ENCODE assay signal across 8 mouse cellular contexts in the genomic region with DNA sequence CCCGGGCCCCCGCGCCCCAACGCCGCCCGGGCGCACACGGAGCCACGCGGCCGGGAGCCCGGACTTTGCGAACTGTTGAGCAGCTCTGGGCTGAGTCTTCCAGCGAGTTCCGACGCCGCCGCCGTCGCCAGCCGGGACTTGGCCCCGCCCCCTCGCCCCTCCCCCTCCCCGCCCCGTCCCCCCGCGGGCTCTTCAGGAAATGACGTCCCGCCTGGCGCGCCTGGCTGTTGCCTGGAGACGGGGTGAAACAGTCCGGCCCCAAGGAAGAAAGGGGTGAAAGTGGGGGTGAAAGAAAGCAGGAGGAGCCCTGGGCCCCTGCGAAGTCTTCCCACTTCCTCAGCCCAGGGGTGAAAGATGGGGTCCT. TPM values are rescaled to one million over a fixed set of nuclear protein-coding genes. Genes with fewer than 3 reads are reported as not detected.
DNase-seq lines count a peak whose midpoint lies in the region; ATAC-seq lines count a peak whose summit lies in the region.

A gene (minus strand): TSS at position 77 of the 364 bp plus-strand sequence.

- peaks cover 27% of the 10 kb centered on the region for H3K4me1 ChIP-seq in intestine, embryonic 16.5 days (ENCODE audit: control insufficient read depth, insufficient read depth, low read length)
- H3K4me1 ChIP-seq in limb, embryonic 11.5 days (ENCODE audit: control insufficient read depth, insufficient read depth, low read length): peaks cover 22% of the 10 kb centered on the region
- peaks cover 44% of the 10 kb centered on the region for H3K4me1 ChIP-seq in midbrain, embryonic 12.5 days

- peak within 1 kb of the TSS; percentile 85 for H3K9ac ChIP-seq in intestine, embryonic 16.5 days (ENCODE audit: low read depth, low read length)
- H3K9ac ChIP-seq in limb, embryonic 11.5 days (ENCODE audit: low read length): peak within 1 kb of the TSS; percentile 94
- peak within 1 kb of the TSS; percentile 72 for H3K9ac ChIP-seq in midbrain, embryonic 12.5 days (replicated peaks)

- DNase-seq in adrenal gland, adult (ENCODE audit: inconsistent age in 2 of 2, low spot score in 1 of 2): peak; percentile 85 to 93
- peak; percentile 85 for DNase-seq in embryo, embryonic 10.5 days (ENCODE audit: low spot score)
- no peak for DNase-seq in gonadal fat pad, adult 2 months (ENCODE audit: low read depth)
- peak; percentile 89 for DNase-seq in limb, embryonic 11.5 days (ENCODE audit: low spot score)
- DNase-seq in skeletal muscle tissue, adult 2 months (ENCODE audit: low read depth, low spot score): peak; percentile 35
- no peak for DNase-seq in MN1 (ENCODE audit: low spot score)

- peak within 1 kb of the TSS; percentile 97 for H3K4me2 ChIP-seq in intestine, embryonic 16.5 days (ENCODE audit: low read depth, low read length)
- H3K4me2 ChIP-seq in limb, embryonic 11.5 days (ENCODE audit: low read depth, severe bottlenecking): peak within 1 kb of the TSS; percentile 95
- peak within 1 kb of the TSS; percentile 93 for H3K4me2 ChIP-seq in midbrain, embryonic 12.5 days (replicated peaks)

- no peaks in the 10 kb centered on the region for H3K36me3 ChIP-seq in intestine, embryonic 16.5 days (ENCODE audit: control insufficient read depth, insufficient read depth, low read length)
- H3K36me3 ChIP-seq in limb, embryonic 11.5 days (ENCODE audit: control insufficient read depth, insufficient read depth, low read length): no peaks in the 10 kb centered on the region
- no peaks in the 10 kb centered on the region for H3K36me3 ChIP-seq in midbrain, embryonic 12.5 days

- peak; percentile 80 for ATAC-seq in intestine, embryonic 16.5 days
- peak; percentile 80 for ATAC-seq in limb, embryonic 11.5 days (ENCODE audit: insufficient number of reproducible peaks, low FRiP score, low TSS enrichment, low read depth)
- ATAC-seq in midbrain, embryonic 12.5 days (ENCODE audit: low FRiP score, low read depth): peak; percentile 81

- peaks cover 5% of the 10 kb centered on the region for H3K27me3 ChIP-seq in intestine, embryonic 16.5 days (replicated peaks; ENCODE audit: control insufficient read depth, insufficient read depth, low read length)
- H3K27me3 ChIP-seq in limb, embryonic 11.5 days (ENCODE audit: control insufficient read depth, insufficient read depth, low read length): no peaks in the 10 kb centered on the region
- H3K27me3 ChIP-seq in midbrain, embryonic 12.5 days: peaks cover 12% of the 10 kb centered on the region

- H3K9me3 ChIP-seq in intestine, embryonic 16.5 days (ENCODE audit: control insufficient read depth, low read length): no peaks in the 10 kb centered on the region
- no peaks in the 10 kb centered on the region for H3K9me3 ChIP-seq in limb, embryonic 11.5 days (ENCODE audit: control insufficient read depth, low read length)
- no peaks in the 10 kb centered on the region for H3K9me3 ChIP-seq in midbrain, embryonic 12.5 days

- peak within 1 kb of the TSS; percentile 74 for H3K4me3 ChIP-seq in intestine, embryonic 16.5 days (ENCODE audit: low read length)
- H3K4me3 ChIP-seq in limb, embryonic 11.5 days (ENCODE audit: low read depth, low read length): peak within 1 kb of the TSS; percentile 74
- H3K4me3 ChIP-seq in midbrain, embryonic 12.5 days: peak within 1 kb of the TSS; percentile 75

- WGBS in intestine, embryonic 16.5 days: under 1% methylated on average over 26 of the region's 34 CpGs
- WGBS in limb, embryonic 11.5 days: under 1% methylated on average over 23 of the region's 34 CpGs
- 0% methylated on average over 16 of the region's 34 CpGs for WGBS in midbrain, embryonic 12.5 days

- H3K27ac ChIP-seq in intestine, embryonic 16.5 days (ENCODE audit: low read length): peak within 1 kb of the TSS; percentile 45; the same call in 1 of the 2 replicates
- peak within 1 kb of the TSS; percentile 59; the same call in 1 of the 2 replicates for H3K27ac ChIP-seq in limb, embryonic 11.5 days (replicated peaks; ENCODE audit: low read depth, low read length)
- H3K27ac ChIP-seq in midbrain, embryonic 12.5 days (replicated peaks): peak within 1 kb of the TSS; percentile 22; the same call in 1 of the 2 replicates

RNA-seq across cellular contexts. Expression of the gene that starts here (rescaled TPM):
- polyA plus RNA-seq in gonadal fat pad, adult 2 months (2012; rRNA removed): 12.9 and 19.2 TPM in 2 replicates
- polyA plus RNA-seq in intestine, embryonic 16.5 days (2015; fragmentation: Nextera tagmentation; extraction: Ambion mirVana): 2.9 and 3.0 TPM in 2 replicates
- 13.8 and 14.0 TPM in 2 replicates for polyA plus RNA-seq in limb, embryonic 11.5 days (2014; fragmentation: Nextera tagmentation; extraction: Ambion mirVana)
- polyA plus RNA-seq in midbrain, embryonic 12.5 days (2016; fragmentation: Nextera tagmentation; extraction: Ambion mirVana): 15.4 and 16.9 TPM in 2 replicates

Comparison
In these comparisons a context has a peak if more than half of its experiments do, and no peak if none do; other contexts are left out.
1. DNase-seq: peak in adrenal gland, adult (2 of 2), embryo, embryonic 10.5 days (single experiment), limb, embryonic 11.5 days (single experiment) and skeletal muscle tissue, adult 2 months (single experiment); none in gonadal fat pad, adult 2 months (single experiment) and MN1 (single experiment).
2. Peak in every context shown above with its lines, with median percentiles within 50 percentile points of each other: ATAC-seq, H3K27ac ChIP-seq, H3K4me2 ChIP-seq, H3K4me3 ChIP-seq and H3K9ac ChIP-seq.